Mouse (Mus musculus) midbrain, embryonic 11.5 days (tissue): ENCODE data around the gene Ovgp1. TPM values are rescaled to one million over a fixed set of nuclear protein-coding genes. Genes with fewer than 3 reads are reported as not detected.
A peak's percentile ranks its signal among the peaks of the same experiment; 100 is the strongest.

Experiments used
- ATAC-seq: fragments of 200-750 bp; cut with Nextera tagmentation; 2 replicates; pipeline ENCODE4 v1.8.0; 2017; ENCODE audit warnings: moderate TSS enrichment, moderate library complexity; ENCODE audit not compliant: low FRiP score
- DNase-seq: peaks from one replicate; pipeline ENCODE4 v3.0.0; 2015; ENCODE audit warnings: low spot score; ENCODE audit errors: missing footprints
- H3K27ac ChIP-seq: fragments of 300-500 bp; sonication (generic); 2 replicates; pipeline ENCODE4 v1.5.1; 2014; ENCODE audit warnings: low read depth, low read length
- H3K27me3 ChIP-seq: fragments of 300-500 bp; sonication (generic); 2 replicates; pipeline ENCODE4 v1.6.1; 2014; ENCODE audit warnings: mild to moderate bottlenecking, low read length, moderate library complexity, mixed read lengths; ENCODE audit not compliant: control insufficient read depth, insufficient read depth
- H3K36me3 ChIP-seq: fragments of 300-500 bp; sonication (generic); 2 replicates; pipeline ENCODE4 v1.6.1; 2014; ENCODE audit warnings: mild to moderate bottlenecking, low read length, moderate library complexity, mixed read lengths; ENCODE audit not compliant: control insufficient read depth, insufficient read depth
- H3K4me1 ChIP-seq: fragments of 300-500 bp; sonication (generic); 2 replicates; pipeline ENCODE4 v1.6.1; 2014; ENCODE audit warnings: low read length; ENCODE audit not compliant: control insufficient read depth, insufficient read depth
- H3K4me2 ChIP-seq: fragments of 300-500 bp; sonication (generic); 2 replicates; pipeline ENCODE4 v1.6.1; 2014; ENCODE audit warnings: mild to moderate bottlenecking, moderate library complexity
- H3K4me3 ChIP-seq: fragments of 300-500 bp; sonication (generic); 2 replicates; pipeline ENCODE4 v1.5.1; 2014; ENCODE audit warnings: low read depth, low read length
- H3K9ac ChIP-seq: fragments of 300-500 bp; sonication (generic); 2 replicates; pipeline ENCODE4 v1.6.1; 2014; ENCODE audit warnings: low read length
- H3K9me3 ChIP-seq: fragments of 300-500 bp; sonication (generic); 2 replicates; pipeline ENCODE4 v1.6.1; 2016; ENCODE audit warnings: low read length; ENCODE audit not compliant: control insufficient read depth
- WGBS: fragments of 180-500 bp; shearing (Covaris S2); extraction: QIAGEN DNeasy Blood & Tissue Kit; methylation state at CpG from one replicate; pipeline ENCODE4 v1.1.7; 2014; 5-methylcytosine and 5-hydroxymethylcytosine counted together
- polyA plus RNA-seq: library from polyadenylated mRNA; unstranded; fragments of >200 nt; fragmentation: Nextera tagmentation; extraction: Ambion mirVana; gene quantifications from 2 replicates; pipeline ENCODE4 v1.2.1, GENCODE M21; 2014

Ovgp1 gene
- polyA plus RNA-seq, 1 experiment from 2014 or later: 2.6 TPM

DNA sequence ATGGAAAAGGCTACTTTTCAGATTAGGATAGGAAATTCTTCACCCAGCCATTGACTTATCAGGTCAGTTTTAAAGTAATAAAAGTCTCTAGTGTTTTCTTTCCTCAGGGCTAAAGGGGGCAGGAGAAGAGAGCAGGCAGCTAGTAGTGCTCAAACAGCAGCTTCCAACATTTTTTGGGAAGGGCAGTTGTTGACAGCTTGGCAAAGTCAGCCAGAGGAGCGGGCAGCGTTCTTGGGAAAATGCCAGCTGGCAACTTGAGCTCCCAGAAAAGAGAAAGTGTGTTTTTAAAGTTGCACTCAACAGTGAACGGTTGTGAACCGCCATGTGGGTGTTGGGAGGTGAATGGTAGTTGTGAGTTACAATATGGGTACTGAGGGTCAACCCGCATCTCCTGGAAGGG lies 38.5 kb upstream of the Ovgp1 start:
- no peak for ATAC-seq
- H3K9ac ChIP-seq: no peak overlapping the region
- H3K4me3 ChIP-seq: no peak overlapping the region
- no peaks in the 10 kb centered on the region for H3K4me1 ChIP-seq
- H3K27ac ChIP-seq: no peak overlapping the region
- H3K36me3 ChIP-seq: no peaks in the 10 kb centered on the region
- H3K9me3 ChIP-seq: no peaks in the 10 kb centered on the region
- 94% methylated on average over 5 of the region's 5 CpGs for whole genome bisulfite sequencing
- DNase-seq: peak; percentile 45
- no peaks in the 10 kb centered on the region for H3K27me3 ChIP-seq
- no peak overlapping the region for H3K4me2 ChIP-seq

DNA sequence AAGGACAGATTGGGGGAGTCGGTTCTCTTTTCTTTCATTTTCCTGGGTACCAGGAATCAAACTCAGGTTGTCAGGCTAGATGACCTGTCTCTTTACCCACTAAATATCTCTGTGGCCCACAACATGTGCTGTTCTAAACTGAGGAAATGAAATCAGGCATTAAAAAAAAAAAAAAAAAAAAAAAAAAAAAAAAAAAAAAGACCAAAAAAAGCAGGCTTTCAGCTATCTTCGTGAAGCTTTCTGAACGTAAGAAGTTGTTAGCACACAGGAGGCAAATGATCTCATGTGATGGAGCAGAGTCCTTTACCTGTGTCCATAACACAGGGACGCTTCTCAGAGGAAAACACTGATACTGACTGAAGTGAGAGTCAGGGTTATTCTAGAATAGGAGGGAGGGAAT lies 37.4 kb upstream of the Ovgp1 start:
- Histone ChIP-seq H3K4me3 (no peak overlapping the region), H3K27me3 (no peaks in the 10 kb centered on the region), H3K27ac (no peak overlapping the region), H3K9ac (no peak overlapping the region), H3K9me3 (no peaks in the 10 kb centered on the region), H3K4me1 (no peaks in the 10 kb centered on the region), H3K36me3 (no peaks in the 10 kb centered on the region; the same call in 1 of the 2 replicates), H3K4me2 (no peak overlapping the region)
- 93% methylated on average over 4 of the region's 4 CpGs for WGBS
- DNase-seq: peak; percentile 35
- no peak for ATAC-seq

DNA sequence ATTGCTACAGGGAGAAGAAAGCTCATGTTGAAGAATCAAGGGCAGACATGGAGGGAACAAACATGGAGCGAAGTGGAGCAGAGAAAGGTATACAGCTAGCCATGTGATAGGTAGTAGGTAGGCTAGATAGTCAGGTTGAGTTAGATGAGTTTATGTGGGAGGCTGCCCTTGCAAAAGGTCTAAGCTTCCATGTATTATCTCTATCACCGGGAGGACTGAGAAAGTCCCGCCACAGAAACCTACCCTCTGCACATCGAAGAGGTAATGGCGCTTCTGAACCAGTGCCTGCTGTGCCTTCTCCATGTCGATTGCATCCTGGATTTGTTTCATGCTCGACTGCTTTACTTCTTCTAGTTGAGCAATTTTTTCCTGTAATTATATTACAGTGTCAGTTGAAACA lies 22.2 kb upstream of the Ovgp1 start:
- Histone ChIP-seq H3K36me3 (peaks cover 23% of the 10 kb centered on the region), H3K9me3 (no peaks in the 10 kb centered on the region), H3K4me3 (no peak overlapping the region), H3K9ac (no peak overlapping the region), H3K27me3 (no peaks in the 10 kb centered on the region), H3K27ac (no peak overlapping the region), H3K4me2 (no peak overlapping the region), H3K4me1 (no peaks in the 10 kb centered on the region)
- 97% methylated on average over 7 of the region's 7 CpGs for WGBS
- ATAC-seq (no peak), DNase-seq (peak; percentile 65)

DNA sequence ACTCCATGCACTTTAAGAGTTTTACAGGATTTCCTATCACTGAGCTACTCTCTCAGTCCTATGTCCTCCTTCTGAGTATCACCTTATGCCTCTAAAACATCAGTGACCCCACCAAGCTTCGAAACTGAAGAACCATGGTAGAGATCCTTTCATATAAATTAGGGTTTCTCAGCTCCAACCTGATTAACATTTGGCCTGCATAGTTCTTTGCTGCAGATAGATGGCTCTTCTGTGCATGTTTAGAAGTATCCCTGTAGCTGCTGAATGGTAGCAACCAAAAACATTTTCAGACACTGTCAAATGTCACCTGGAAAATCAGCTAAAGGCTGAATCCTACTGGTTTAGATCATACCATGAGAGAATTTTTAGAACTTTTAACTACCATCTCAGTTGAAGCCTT lies 16.3 kb upstream of the Ovgp1 start:
- no peak for ATAC-seq
- Histone ChIP-seq H3K9ac (no peak overlapping the region), H3K4me3 (no peak overlapping the region), H3K4me1 (peaks cover 14% of the 10 kb centered on the region), H3K9me3 (no peaks in the 10 kb centered on the region), H3K36me3 (peaks cover 8% of the 10 kb centered on the region; the same call in 1 of the 2 replicates), H3K27ac (no peak overlapping the region), H3K4me2 (no peak overlapping the region), H3K27me3 (no peaks in the 10 kb centered on the region)
- peak; percentile 83 for DNase-seq
- 100% methylated on average over 1 of the region's 1 CpGs for WGBS

DNA sequence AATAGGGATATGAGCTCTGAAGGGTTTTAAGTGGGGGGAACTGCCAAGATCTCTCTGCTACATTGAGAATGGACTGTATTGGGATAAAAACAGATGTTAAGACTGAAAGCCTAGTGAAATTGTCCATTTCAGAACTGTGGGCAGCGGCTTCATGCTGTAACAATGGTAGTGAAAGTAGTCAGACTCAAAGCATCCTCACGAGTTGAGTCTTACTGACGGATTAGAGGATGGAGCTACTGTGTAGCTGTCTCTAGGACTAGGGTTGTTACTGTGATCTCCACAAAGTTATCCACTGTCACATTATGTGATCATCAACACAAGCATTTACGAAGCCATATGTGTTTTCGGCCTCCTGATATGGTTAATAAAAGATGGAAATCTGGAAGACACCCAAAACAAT lies 15.3 kb upstream of the Ovgp1 start:
- DNase-seq (peak; percentile 83), ATAC-seq (no peak)
- Histone ChIP-seq H3K4me3 (peak overlapping the region; percentile 94), H3K4me2 (peak overlapping the region; percentile 61), H3K4me1 (peaks cover 14% of the 10 kb centered on the region), H3K9me3 (no peaks in the 10 kb centered on the region), H3K36me3 (peaks cover 13% of the 10 kb centered on the region), H3K27ac (no peak overlapping the region), H3K27me3 (no peaks in the 10 kb centered on the region), H3K9ac (peak overlapping the region; percentile 97)
- WGBS: 41% methylated on average over 5 of the region's 5 CpGs

DNA sequence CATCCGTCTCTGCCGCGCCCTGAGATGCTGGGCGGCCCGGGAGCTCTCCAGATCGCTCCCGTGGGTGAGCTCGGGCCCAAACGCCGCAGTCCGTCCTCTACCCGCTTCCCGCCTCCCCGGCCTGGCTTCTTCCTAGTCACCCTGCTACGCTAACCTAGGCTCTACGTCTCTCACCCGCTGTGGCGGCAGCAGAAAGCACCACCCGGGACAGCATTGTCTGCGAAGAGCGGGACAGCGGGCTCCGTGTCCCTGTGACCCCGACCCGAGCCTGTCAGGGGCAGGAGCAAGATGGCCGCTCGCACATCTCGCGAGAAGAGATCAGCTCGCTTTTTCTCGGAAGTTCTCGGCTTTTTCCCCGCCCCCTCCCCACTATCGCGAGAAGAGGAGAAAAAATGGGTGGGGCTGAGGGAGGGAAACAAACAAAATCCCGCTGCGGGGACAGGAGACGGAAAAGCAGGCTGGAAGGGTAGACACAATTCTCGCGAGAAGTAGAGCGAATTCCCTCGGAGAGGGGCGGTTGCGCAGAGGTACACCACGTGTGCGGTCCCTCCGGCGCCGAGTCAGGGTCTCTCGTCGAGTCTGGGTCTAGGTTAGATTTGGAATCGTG lies 14.4 kb upstream of the Ovgp1 start, which contains the start of gene Wdr77:
Gene Wdr77 (plus strand): TSS at position 396 of the 607 bp plus-strand sequence.
- H3K9ac ChIP-seq: peak within 1 kb of the TSS; percentile 97
- H3K27me3 ChIP-seq: no peaks in the 10 kb centered on the region
- under 1% methylated on average over 50 of the region's 52 CpGs for WGBS
- H3K4me3 ChIP-seq: peak within 1 kb of the TSS; percentile 94
- H3K27ac ChIP-seq: peak within 1 kb of the TSS; percentile 73
- peaks cover 14% of the 10 kb centered on the region for H3K36me3 ChIP-seq
- no peaks in the 10 kb centered on the region for H3K9me3 ChIP-seq
- H3K4me2 ChIP-seq: peak within 1 kb of the TSS; percentile 83
- H3K4me1 ChIP-seq: peaks cover 14% of the 10 kb centered on the region
- ATAC-seq: peak; percentile 98
- DNase-seq: peak; percentile 100

DNA sequence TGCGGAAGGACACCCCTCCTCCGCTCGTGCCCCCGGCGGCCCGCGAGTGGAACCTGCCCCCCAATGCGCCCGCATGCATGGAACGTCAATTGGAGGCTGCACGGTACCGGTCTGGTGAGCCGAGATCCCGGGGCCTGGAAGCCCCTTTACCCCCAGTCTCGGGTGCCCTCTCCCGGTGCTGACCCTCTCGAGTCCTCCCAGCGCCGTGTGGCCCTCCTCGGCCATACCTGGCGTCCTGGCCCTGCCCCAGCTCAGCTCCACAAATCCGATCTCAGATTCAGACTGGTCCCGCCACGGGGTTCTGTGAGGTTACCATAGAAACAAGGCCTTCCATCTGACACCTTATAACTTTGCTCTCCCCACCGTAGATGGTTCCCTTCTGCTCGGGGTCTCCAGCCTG lies 13.9 kb upstream of the Ovgp1 start:
- WGBS: under 1% methylated on average over 26 of the region's 26 CpGs
- peaks cover 19% of the 10 kb centered on the region for H3K36me3 ChIP-seq

DNA sequence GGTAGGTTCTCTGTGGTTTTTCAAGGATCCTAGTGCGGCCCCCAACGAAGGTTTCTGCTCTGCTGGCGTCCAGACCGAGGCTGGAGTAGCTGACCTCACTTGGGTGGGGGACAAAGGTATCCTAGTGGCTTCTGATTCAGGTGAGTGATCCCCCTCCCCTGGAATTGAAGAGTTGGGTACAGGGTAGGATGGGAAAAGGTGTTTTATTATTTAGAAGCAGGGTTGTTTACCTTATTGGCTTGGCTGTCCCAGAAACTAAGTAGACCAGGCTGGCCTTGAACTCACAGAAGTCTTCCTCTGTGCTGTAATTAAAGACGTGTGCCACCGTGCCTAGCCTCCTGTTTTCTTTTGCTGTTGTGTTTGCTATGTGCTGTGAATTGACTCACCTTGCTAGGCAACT lies 13.5 kb upstream of the Ovgp1 start, which contains the start of gene Atp5f1:
Gene Atp5f1 (minus strand): TSS at position 101 of the 400 bp plus-strand sequence.
- H3K27me3 ChIP-seq: no peaks in the 10 kb centered on the region

More for the DNA sequence above, 13.9 kb upstream of the Ovgp1 start:
- Histone ChIP-seq H3K27me3 (no peaks in the 10 kb centered on the region), H3K9me3 (no peaks in the 10 kb centered on the region), H3K4me2 (peak overlapping the region; percentile 83), H3K4me1 (peaks cover 14% of the 10 kb centered on the region), H3K27ac (no peak overlapping the region; the same call in 1 of the 2 replicates), H3K9ac (peak overlapping the region; percentile 94), H3K4me3 (peak overlapping the region; percentile 94)
- DNase-seq: no peak
- ATAC-seq: peak; percentile 80

DNA sequence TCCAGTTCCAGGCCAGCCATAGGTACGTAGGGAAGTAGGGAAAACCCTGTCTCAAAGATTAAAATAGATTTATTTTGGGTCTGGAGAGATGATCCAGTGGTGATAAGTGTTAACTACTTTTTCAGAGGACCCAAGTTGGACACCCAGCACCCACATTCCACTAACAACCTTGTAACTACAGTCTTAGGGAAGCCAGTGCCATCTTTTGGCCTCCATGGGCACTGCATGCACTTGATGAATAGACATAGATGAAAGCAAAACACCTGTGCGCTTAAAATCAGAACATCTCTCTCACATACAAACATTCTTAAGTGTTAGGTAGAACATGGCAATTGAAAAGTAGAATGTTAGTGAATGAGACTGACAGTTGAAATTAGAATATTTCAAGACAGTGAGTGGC lies 12.8 kb upstream of the Ovgp1 start:
- no peak overlapping the region for H3K27ac ChIP-seq
- DNase-seq (peak; percentile 67), ATAC-seq (no peak)
- H3K9ac ChIP-seq: no peak overlapping the region
- no peak overlapping the region for H3K4me2 ChIP-seq
- H3K9me3 ChIP-seq: no peaks in the 10 kb centered on the region
- peaks cover 14% of the 10 kb centered on the region for H3K4me1 ChIP-seq
- H3K4me3 ChIP-seq: no peak overlapping the region
- H3K27me3 ChIP-seq: no peaks in the 10 kb centered on the region
- 92% methylated on average over 2 of the region's 2 CpGs for WGBS
- H3K36me3 ChIP-seq: peaks cover 26% of the 10 kb centered on the region

More for the DNA sequence above, 13.5 kb upstream of the Ovgp1 start, which contains the start of gene Atp5f1:
- DNase-seq (no peak), ATAC-seq (no peak)
- peak within 1 kb of the TSS; percentile 83 for H3K4me2 ChIP-seq
- peak within 1 kb of the TSS; percentile 73 for H3K27ac ChIP-seq
- 10% methylated on average over 6 of the region's 6 CpGs for WGBS
- H3K36me3 ChIP-seq: peaks cover 23% of the 10 kb centered on the region
- H3K9ac ChIP-seq: peak within 1 kb of the TSS; percentile 97
- H3K9me3 ChIP-seq: no peaks in the 10 kb centered on the region
- peak within 1 kb of the TSS; percentile 94 for H3K4me3 ChIP-seq
- peaks cover 14% of the 10 kb centered on the region for H3K4me1 ChIP-seq
